Mouse (Mus musculus): ENCODE data around the gene Pbx2.

The Pbx2 gene

DNA sequence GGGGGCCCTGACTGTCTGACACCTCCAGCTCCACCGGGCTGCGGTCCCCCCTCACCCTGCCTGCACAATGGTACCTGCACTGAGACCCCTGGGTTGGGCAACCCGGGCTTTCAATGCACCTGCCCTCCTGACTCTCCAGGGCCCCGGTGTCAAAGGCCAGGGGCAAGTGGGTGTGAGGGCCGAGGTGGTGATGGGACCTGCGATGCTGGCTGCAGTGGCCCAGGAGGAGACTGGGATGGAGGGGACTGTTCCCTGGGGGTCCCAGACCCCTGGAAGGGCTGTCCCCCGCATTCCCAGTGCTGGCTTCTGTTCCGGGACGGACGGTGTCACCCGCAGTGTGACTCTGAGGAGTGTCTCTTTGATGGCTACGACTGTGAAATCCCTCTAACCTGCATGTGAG, 8.5 kb upstream of the Pbx2 start:
- DNase-seq (ENCODE audit: low read depth, low spot score): no peak

DNA sequence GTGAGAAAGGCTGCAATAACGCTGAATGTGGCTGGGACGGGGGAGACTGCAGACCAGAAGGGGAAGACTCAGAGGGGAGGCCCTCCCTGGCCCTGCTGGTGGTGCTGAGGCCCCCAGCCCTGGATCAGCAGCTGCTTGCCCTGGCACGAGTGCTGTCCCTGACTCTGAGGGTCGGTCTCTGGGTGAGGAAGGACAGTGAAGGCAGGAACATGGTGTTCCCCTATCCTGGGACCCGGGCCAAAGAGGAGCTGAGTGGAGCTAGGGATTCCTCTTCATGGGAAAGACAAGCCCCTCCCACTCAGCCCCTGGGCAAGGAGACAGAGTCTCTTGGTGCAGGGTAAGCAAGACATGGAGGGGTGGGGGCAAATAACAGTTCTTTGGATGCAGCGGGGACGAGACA, 7.7 kb upstream of the Pbx2 start:
- no peak for DNase-seq (ENCODE audit: low read depth, low spot score)

DNA sequence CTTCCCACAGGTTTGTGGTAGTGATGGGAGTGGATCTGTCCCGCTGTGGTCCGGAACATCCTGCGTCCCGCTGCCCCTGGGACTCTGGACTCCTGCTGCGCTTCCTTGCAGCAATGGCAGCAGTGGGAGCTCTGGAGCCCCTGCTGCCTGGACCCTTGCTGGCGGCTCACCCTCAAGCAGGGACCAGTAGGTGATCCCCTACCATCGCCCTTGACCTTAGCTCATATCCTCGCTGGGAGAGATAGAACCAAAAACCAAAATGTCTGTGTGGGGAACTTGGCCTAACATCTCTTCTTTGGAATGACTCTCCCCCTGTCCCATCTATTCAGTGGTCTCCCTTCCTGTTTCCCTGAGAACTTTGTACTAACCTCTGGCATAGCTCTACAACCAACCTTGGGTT, 7.2 kb upstream of the Pbx2 start:
- DNase-seq (ENCODE audit: low read depth, low spot score): no peak

DNA sequence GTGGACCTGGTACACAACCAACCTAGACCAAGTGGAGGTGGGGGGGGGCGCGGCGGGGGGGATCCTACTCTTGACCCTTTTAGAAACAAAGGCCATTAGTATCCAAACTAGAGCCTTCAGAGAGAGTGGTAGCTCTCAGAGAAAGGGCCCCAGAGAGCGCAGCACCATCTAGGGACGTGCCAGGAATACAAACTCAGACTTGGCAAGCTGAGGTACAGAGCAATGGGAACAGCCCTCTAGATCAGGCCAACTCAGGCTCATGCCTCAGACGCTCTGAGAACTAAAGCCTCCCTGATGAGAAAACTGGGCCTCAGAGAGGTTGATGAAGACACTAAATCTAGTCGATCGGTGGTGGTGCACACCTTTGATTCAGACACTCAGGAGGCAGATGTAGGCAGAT, 5.9 kb upstream of the Pbx2 start:
- DNase-seq (ENCODE audit: low read depth, low spot score): no peak

DNA sequence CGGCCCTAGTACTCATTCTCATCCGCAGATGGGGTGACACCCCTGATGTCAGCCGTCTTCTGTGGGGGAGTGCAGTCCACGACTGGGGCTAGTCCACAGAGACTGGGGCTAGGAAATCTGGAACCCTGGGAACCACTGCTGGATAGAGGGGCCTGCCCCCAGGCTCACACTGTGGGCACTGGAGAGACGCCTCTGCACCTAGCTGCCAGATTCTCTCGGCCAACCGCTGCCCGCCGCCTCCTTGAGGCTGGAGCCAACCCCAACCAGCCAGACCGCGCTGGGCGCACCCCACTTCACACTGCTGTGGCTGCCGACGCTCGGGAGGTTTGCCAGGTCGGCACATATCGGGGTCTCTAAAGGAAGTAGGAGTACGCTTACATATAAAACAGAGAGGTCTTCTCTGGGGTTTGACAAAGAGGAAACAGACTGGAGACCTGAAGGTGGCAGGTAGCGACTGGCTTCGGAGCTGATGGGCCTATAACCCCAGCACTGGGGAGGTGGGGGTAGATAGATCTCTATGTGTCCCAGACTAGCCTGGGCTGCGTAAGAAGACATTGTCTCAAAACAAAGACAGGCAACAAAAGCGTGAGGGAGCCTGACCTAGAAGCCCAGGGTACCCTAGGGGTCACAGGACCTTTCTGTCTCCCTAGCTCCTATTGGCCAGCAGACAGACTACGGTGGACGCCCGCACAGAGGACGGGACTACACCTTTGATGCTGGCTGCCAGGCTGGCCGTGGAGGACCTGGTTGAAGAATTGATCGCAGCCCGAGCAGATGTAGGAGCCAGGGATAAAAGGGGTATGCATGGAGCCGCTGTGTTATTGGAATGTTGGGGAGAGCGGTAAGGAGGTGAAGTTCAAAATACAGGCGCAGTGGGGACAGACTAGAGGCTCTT, 4.9 kb upstream of the Pbx2 start:
- no peak for DNase-seq (ENCODE audit: low read depth, low spot score)

DNA sequence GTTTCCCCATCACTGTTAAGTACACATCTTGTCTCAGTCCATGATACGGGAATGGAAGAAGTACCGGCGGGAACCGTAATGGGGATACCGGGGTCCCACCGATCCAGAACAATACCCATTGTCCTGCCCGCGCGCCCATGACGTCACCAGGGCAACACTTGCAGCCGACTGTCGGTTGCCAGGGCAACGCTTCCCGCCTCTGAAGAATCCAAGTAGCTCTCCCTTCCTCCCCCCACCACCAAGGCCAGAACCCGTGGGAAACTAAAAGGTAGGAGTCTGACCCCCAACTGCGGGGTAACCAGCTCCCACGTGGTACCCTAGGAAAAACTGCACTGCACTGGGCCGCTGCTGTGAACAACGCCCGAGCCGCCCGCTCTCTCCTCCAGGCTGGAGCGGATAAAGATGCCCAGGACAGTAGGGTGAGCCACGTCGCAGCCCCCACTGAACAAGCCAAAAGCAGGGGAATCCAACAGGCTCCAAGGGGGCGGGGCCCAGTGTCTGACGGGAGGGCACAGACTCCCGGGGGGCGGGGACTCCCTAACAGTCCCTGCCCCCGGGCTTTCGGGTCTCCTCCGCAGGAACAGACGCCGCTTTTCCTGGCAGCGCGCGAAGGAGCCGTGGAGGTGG, 4.2 kb upstream of the Pbx2 start:
- no peak for DNase-seq (ENCODE audit: low read depth, low spot score)

DNA sequence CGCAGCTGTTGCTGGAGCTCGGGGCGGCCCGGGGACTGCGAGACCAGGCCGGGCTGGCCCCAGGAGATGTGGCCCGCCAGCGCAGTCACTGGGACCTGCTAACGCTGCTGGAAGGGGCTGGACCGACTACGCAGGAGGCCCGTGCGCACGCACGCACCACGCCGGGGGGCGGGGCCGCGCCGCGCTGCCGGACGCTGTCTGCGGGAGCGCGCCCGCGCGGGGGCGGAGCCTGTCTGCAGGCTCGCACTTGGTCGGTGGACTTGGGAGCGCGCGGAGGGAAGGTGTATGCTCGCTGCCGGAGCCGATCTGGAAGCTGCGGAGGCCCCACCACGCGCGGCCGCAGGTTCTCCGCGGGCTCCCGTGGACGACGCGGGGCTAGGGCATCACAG, 3.6 kb upstream of the Pbx2 start:
- DNase-seq (ENCODE audit: low read depth, low spot score): no peak

DNA sequence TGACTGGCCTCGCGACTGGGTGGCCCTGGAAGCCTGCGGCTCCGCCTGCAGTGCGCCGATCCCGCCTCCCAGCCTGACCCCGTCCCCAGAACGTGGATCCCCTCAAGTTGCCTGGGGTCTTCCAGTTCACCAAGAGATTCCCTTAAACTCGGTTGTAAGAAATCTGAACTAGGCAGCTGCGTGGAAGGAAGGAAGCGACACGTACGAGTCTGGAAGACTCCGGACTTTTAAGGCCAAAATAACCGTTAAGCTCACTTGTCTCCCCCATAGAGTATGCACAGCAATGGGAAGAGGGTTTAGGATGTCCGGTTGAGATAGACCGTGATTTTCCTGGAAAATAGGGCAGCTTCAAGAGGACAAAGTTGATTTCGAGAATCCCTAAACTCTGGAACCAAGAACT, 3.3 kb upstream of the Pbx2 start:
- DNase-seq (ENCODE audit: low read depth, low spot score): no peak

DNA sequence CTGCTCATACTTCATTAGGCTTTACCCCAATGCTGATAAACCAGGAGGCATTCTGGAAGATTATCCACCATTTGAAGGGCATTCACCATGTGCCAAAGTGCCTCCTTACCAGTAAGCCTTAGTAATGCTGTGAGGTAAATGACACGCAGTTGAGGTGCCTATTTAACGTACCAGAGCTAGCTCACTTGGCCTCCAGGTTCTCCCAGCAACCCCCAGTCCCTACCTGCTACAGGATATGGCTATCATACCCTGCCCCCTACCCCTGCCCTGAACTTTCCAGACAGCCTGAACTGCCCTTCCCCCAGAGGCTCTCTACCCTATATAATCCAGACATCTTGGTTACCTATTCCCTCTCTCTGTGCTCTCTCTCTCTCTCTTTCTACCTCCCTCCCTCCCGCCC, 2.3 kb upstream of the Pbx2 start:
- DNase-seq (ENCODE audit: low read depth, low spot score): no peak

DNA sequence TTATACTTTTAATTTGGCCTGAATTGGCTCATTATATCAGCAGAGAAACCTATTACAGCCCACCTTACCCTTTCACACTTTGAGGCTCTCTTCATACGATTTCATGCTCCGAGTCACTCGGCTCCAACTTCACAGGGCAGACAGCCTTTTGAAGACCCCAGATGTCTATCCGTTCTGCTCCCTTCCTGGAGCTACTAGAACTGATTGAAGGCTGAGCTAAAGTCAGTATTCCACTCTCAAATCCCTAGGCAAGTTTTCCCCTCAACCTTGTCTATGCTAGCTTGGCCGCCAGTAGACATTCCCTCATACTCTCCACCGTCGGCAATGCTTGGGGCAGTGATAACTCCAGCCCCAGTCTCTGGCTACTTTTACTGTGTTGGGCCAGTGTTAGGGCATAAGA, 1.9 kb upstream of the Pbx2 start:
- no peak for DNase-seq (ENCODE audit: low read depth, low spot score)

DNA sequence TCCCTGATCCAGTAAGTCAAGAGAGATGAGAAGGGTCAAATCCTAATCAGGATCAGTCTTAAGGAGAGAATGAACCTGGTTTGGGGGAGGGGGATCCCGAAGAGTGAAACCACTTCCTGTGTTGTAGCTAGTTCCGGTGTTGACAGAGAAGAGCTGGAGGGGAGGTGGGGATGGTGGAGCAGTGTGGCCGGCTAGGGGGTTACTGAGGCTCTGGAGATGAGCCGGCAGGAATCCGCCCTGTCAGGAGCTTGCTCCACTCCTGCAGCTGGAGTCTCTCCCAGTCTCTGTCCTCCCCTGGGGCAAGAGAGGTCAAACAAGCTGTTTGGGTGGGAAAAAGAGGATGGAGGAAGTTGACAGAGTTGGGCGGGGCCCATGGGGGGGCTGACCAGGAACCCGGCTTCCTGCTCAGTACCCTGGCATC, 1.4 kb upstream of the Pbx2 start, which contains the start of gene Gpsm3:
Gene Gpsm3 (plus strand): TSS at position 126 of the 421 bp plus-strand sequence.
- no peak for DNase-seq (ENCODE audit: low read depth, low spot score)

DNA sequence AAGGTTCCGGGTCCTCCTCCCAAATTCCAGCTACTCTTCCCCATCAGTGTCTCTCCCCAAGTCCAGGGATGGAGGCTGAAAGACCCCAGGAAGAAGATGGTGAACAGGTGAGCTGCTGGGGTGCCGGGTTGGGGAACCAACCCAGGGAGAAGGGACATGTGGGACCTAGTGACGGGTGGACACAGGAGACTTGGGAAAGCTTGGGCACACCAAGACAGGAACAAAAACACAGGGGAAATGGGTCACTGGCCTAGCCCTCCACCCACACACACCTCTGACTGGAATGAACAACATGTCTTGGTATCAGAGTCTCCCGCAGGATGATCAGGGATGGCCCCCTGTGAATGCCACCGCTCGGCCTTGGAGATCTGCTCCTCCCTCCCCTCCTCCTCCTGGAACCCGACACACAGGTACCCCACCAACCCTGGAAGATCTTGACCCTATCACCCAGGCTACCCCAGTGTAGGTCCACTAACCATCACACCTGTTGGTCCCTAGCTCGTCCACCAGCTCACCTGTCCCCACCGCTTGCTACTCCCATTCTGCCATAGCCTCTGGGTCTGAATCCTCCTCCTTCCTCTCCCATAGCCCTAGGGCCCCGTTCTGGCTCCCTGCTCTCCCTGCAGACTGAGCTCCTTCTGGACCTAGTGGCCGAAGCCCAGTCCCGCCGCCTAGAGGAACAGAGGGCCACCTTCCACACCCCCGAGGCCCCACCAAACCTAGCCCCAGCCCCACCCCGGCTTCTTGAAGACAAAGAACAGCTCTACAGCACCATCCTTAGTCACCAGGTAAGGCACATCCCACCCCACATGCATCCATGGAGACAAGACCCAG, 695 bp upstream of the Pbx2 start:
- no peak for DNase-seq (ENCODE audit: low read depth, low spot score)

DNA sequence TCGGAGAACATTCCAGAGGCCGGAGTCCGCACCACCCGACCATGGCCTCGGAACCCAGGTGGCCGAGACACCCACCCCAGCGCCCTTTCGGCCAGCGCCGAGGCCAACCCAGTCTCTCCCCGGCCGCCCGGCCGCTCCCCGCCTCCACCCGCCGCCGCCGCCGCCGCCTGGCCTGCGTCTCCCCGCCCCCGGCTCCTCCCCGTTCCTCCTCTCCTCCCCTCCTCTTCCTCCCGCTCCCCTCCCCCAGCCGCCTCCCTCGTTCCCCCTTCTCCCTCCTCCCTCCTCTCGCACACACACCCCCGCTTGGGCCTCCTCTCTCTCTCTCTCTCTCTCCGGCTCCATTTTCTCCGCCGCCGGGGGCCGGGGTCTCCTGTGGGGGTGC, 919 bp downstream of the Pbx2 start:
- no peak for DNase-seq (ENCODE audit: low read depth, low spot score)

DNA sequence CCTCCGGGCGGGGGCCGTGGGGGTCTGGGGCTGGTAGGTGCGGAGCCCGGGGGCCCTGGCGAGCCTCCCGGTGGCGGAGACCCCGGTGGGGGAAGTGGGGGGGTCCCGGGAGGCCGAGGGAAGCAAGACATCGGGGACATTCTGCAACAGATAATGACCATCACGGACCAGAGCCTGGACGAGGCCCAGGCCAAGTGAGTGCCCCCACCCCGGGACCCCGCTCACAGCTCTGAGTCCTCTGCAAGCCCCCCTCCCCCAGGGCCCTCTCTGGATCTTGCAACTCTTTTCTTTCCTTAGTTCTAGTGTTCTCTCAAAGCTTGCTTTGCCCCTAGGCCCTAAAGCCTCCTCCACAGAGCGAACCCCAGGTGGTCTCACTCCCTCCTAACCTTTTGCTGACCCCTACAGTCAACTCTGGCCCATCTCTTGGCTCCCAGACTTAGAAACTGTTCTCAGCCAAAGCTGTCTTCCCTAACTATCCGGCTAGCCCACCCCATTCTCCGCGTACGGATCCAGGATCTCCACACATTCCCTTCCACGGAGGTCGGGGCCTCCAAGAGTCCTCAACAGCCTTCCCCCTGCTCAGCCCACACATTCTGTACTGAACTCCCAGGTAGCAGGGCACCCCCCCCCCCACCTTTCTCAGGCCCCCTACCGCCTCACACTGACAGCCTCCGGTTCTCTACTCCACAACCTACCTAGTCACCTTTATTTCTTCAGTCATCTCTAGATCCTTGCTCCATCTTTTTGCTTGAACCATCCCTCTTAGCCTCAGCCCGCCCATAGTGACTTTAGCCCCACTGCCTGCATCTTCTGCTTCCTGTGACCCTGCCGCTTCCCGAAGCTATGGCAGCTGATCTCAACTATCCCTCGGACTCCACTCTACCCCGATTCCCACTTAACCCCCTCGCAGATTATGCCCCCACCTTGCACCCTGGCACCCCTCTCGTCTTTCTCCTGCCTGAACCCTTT, 1.8 kb downstream of the Pbx2 start:
- DNase-seq (ENCODE audit: low read depth, low spot score): no peak

DNA sequence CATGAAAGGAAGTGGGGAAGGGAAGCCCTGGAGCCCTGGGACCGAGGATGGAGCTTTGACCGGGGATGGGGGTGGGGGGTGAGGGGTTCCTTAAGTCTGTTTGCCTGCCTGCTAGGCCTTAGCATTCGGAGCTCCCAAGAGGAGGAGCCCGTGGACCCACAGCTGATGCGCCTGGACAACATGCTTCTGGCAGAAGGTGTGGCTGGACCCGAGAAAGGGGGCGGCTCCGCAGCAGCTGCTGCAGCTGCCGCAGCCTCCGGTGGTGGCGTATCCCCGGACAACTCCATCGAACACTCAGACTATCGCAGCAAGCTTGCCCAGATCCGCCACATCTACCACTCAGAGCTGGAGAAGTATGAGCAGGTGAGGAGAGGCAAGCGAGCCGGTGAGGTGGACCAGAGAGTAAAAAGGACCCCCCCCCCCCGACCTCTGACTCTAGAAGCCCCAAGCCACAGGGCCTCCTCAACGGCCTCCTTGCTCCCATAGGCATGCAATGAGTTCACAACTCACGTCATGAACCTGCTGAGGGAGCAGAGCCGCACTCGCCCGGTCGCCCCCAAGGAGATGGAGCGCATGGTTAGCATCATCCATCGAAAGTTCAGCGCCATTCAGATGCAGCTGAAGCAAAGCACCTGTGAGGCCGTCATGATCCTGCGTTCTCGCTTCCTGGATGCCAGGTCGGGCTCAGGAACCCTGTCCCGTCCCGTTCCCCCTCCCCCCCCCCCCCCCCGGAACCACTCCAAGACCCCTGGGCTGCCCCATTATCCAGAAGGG, 2.9 kb downstream of the Pbx2 start:
- DNase-seq (ENCODE audit: low read depth, low spot score): no peak

DNA sequence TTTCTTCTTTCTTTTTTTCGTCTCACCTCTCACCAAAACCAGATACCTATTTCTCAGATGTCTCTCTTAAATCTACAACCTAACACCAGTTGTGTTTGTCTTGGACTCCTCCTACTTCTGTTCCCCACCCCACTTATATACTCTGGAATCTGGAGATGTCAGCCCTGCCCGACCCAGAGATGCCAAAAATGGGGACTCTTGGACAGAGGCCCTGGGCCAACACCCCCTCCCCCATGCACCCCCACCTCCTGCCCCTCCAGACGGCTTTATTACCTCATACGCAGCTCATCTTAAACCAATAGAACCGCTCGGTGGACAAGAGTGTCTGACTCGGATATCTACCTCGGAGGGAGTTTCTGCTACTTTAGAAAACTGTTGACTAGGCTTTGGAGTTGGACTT, 5.0 kb downstream of the Pbx2 start:
- no peak for DNase-seq (ENCODE audit: low read depth, low spot score)

DNA sequence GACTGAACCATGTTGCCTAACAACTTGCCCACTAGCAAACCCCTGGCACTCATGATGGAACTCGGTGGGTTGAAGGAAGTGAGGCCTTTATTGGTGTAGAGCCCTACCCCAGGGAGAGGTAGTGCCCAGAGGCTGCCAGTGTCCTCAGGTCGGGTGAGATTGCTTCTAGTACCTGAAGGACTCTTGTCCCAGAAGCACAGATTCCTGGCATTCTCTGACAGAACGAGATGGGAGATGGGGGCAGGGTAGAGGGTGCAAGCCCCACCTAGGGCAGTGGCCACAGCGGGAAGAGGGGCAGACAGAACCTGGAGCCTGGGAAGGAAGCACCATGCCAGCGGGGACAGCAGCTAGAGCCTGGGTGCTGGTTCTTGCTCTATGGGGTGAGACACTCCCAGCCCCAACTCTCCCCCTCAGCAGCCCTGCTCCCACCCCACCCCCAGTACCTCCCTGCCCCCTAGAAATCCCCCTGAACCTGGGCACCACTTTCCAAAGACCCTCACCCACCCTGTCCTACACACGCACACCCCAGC, 6.6 kb downstream of the Pbx2 start, which contains the start of gene Ager:
Gene Ager (plus strand): TSS at position 297 of the 530 bp plus-strand sequence.
- no peak for DNase-seq (ENCODE audit: low read depth, low spot score)

DNA sequence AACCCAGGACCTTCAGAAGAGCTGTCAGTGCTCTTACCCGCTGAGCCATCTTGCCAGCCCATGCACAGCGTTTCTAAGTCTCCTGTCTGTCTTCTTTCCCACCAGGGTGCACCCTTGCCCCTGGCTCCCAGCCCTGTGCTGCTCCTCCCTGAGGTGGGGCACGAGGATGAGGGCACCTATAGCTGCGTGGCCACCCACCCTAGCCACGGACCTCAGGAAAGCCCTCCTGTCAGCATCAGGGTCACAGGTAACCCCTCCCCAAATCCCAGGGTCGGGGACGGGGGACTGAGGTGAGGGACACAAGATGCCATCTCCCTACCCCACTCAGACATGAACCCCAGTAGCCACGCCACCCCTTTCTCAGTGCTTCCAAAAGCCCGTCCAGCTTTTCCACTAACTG, 8.8 kb downstream of the Pbx2 start:
- no peak for DNase-seq (ENCODE audit: low read depth, low spot score)

DNA sequence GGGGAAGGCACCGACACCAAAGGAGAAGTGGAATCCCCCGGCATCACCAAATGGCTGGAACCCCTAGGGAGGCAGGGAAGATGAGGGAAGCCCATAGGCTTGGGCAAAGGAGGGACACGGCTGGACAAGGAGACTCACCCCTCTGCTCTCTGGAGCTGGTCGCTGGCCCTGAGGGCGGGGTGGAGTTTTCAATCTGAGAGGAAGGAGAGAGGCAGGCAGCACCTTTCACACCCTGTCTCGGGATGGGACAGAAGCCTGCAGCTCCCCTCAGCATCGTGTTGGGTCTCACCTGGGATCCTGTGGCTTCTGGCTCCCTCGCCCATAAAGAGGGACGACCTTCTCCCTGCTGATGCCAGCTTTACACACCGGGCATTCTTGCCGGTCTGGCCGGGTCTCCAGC, 10.7 kb downstream of the Pbx2 start:
- no peak for DNase-seq (ENCODE audit: low read depth, low spot score)

All from WW6 (cell line).